Mouse (Mus musculus) stomach, embryonic 14.5 days (tissue): ENCODE data around the gene Col1a2. TPM values are rescaled to one million over a fixed set of nuclear protein-coding genes. Genes with fewer than 3 reads are reported as not detected.

ENCODE experiments used
- ATAC-seq: fragments of 200-750 bp; cut with Nextera tagmentation; 2 replicates; pipeline ENCODE4 v1.8.0; 2017; ENCODE audit warnings: low read depth, moderate TSS enrichment; ENCODE audit not compliant: insufficient number of reproducible peaks, insufficient read depth, low FRiP score
- H3K27ac ChIP-seq: fragments of 300-500 bp; sonication (generic); 2 replicates; pipeline ENCODE4 v1.5.1; 2014; ENCODE audit warnings: mild to moderate bottlenecking, low read length, moderate library complexity, mixed read lengths
- H3K27me3 ChIP-seq: fragments of 300-500 bp; sonication (generic); 2 replicates; pipeline ENCODE4 v1.6.1; 2014; ENCODE audit warnings: low read length, control low read depth, mixed read lengths; ENCODE audit not compliant: control insufficient read depth, insufficient read depth
- H3K36me3 ChIP-seq: fragments of 300-500 bp; sonication (generic); 2 replicates; pipeline ENCODE4 v1.6.1; 2014; ENCODE audit warnings: mild to moderate bottlenecking, control low read depth, low read length, moderate library complexity, mixed read lengths; ENCODE audit not compliant: control insufficient read depth, insufficient read depth
- H3K4me1 ChIP-seq: fragments of 300-500 bp; sonication (generic); 2 replicates; pipeline ENCODE4 v1.6.1; 2014; ENCODE audit warnings: low read length, control low read depth, mixed read lengths; ENCODE audit not compliant: control insufficient read depth, insufficient read depth
- H3K4me2 ChIP-seq: fragments of 300-500 bp; sonication (generic); replicated peaks from 2 replicates; pipeline ENCODE4 v1.6.1; 2014; ENCODE audit warnings: low read depth, low read length, control low read depth
- H3K4me3 ChIP-seq: fragments of 300-500 bp; sonication (generic); 2 replicates; pipeline ENCODE4 v1.5.1; 2014; ENCODE audit warnings: low read depth, low read length, control low read depth
- H3K9ac ChIP-seq: fragments of 300-500 bp; sonication (generic); replicated peaks from 2 replicates; pipeline ENCODE4 v1.6.1; 2014; ENCODE audit warnings: low read depth, mild to moderate bottlenecking, control low read depth, low read length, moderate library complexity, mixed read lengths
- H3K9me3 ChIP-seq: fragments of 300-500 bp; sonication (generic); 2 replicates; pipeline ENCODE4 v1.6.1; 2016; ENCODE audit warnings: low read depth, low read length, control low read depth; ENCODE audit not compliant: control insufficient read depth
- WGBS: fragments of 180-500 bp; shearing (Covaris S2); extraction: QIAGEN DNeasy Blood & Tissue Kit; methylation state at CpG from one replicate; pipeline ENCODE4 v1.1.7; 2014; 5-methylcytosine and 5-hydroxymethylcytosine counted together
- polyA plus RNA-seq: library from polyadenylated mRNA; unstranded; fragments of >200 nt; fragmentation: Nextera tagmentation; extraction: Ambion mirVana; gene quantifications from 2 replicates; pipeline ENCODE4 v1.2.1, GENCODE M21; 2014

Col1a2 gene
- polyA plus RNA-seq, 1 experiment from 2014 or later: 751 TPM

DNA sequence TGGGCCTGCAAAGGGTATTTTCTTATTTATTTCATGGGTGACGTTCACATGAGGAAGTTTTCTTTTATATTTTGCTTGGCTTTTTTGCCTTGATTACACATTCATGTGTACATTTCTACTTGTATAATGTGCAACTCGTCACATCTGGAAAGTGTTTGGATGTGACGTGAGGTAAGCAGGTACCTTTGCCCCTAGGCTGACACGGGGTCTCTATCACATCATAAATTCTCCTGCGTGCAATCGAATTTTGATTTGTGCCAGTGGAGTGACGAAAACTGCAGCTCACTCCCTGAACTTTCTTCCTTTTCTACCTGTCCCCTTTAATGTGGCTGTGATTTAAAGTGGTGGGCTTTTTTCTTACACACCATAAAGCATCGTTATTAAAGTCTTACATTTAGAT, 52.5 kb downstream of the Col1a2 start:
- 62% methylated on average over 8 of the region's 8 CpGs for WGBS
- no peak overlapping the region for H3K9ac ChIP-seq
- H3K4me1 ChIP-seq: peaks cover 20% of the 10 kb centered on the region

DNA sequence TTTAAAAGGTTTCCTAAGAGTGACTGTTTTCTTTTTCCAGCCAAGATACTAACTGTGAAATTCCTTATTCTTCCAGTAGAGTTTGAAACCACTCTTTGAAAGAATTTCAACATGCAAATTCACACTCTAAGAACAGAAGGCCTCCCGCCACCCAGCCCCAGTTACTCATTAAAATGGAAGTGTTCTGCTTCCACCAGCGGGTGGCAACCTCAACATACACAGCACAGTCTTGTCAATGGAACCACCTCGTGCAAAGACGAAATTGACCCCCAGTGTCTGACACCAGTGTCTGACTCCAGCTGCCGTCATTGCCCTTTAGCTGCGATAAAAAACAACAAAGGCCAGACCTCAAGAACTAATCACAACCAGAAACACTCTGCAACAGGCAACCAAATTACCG, 53.1 kb downstream of the Col1a2 start:
- no peaks in the 10 kb centered on the region for H3K36me3 ChIP-seq
- peaks cover 20% of the 10 kb centered on the region for H3K4me1 ChIP-seq
- no peak overlapping the region for H3K4me2 ChIP-seq
- H3K9ac ChIP-seq: no peak overlapping the region
- H3K9me3 ChIP-seq: no peaks in the 10 kb centered on the region
- no peaks in the 10 kb centered on the region for H3K27me3 ChIP-seq
- no peak overlapping the region for H3K27ac ChIP-seq
- H3K4me3 ChIP-seq: no peak overlapping the region
- ATAC-seq: peak; percentile 71; the same call in 1 of the 2 replicates
- WGBS: 18% methylated on average over 7 of the region's 7 CpGs

More for the DNA sequence above, 52.5 kb downstream of the Col1a2 start:
- ATAC-seq: no peak
- Histone ChIP-seq H3K9me3 (no peaks in the 10 kb centered on the region), H3K4me2 (no peak overlapping the region), H3K36me3 (no peaks in the 10 kb centered on the region), H3K27ac (no peak overlapping the region), H3K27me3 (no peaks in the 10 kb centered on the region), H3K4me3 (no peak overlapping the region)

DNA sequence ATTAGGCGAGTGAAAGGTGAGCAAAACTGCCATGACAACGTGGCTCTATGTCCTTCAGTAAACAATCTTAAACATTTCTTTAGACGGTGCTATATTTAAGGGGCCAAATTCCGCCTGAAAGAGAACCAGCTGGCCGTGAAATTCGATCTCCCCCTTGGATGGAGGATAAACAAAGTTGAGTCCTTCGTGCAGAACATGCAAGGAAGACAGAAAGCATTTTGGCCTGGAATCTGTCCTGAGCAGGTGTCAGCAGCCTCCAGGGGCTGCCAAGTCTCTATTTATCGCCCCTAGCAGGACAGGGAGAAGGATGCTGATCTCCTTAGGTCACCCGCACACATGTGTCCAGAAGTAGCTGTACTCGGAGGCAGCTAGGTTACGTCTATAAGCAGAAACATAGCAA, 56.5 kb downstream of the Col1a2 start:
- WGBS: 9% methylated on average over 11 of the region's 11 CpGs
- no peaks in the 10 kb centered on the region for H3K36me3 ChIP-seq
- peaks cover 17% of the 10 kb centered on the region; the same call in 1 of the 2 replicates for H3K4me1 ChIP-seq
- no peak overlapping the region for H3K9ac ChIP-seq
- H3K9me3 ChIP-seq: no peaks in the 10 kb centered on the region
- peak overlapping the region; percentile 8; the same call in 1 of the 2 replicates for H3K4me2 ChIP-seq
- peak; percentile 70; the same call in 1 of the 2 replicates for ATAC-seq
- H3K27me3 ChIP-seq: no peaks in the 10 kb centered on the region
- no peak overlapping the region for H3K4me3 ChIP-seq
- peak overlapping the region; percentile 68; the same call in 1 of the 2 replicates for H3K27ac ChIP-seq

GRCm38 (mm10) chr6:4561621-4562020, 57.0 kb downstream of the Col1a2 start:
- Histone ChIP-seq H3K36me3 (no peaks in the 10 kb centered on the region), H3K4me1 (peaks cover 17% of the 10 kb centered on the region; the same call in 1 of the 2 replicates), H3K27ac (peak overlapping the region; percentile 68; the same call in 1 of the 2 replicates), H3K4me3 (no peak overlapping the region), H3K9me3 (no peaks in the 10 kb centered on the region), H3K27me3 (no peaks in the 10 kb centered on the region), H3K4me2 (0 out of 2 replicates have a peak overlapping the region, but pooled peaks have one; percentile 8), H3K9ac (no peak overlapping the region)
- no peak for ATAC-seq

DNA sequence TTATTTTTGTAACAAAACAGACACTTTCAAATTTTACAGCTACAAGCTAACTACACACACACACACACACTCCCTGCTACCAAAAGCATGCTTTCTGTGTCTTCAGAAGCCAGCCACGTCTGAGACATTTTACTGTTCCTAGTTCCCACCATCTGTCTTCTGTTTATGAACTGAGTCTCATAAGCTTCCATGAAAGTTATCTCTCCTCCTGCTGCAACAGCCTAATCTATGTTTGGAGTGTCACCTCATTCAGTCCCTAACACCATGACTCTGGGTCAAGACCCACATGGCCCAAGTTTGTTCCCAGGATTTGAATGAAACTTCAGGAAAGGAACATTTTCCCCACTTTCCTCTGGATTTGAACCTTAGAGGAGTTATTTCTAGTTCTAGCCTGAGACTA, 57.8 kb downstream of the Col1a2 start:
- H3K4me1 ChIP-seq: peaks cover 17% of the 10 kb centered on the region; the same call in 1 of the 2 replicates
- no peaks in the 10 kb centered on the region for H3K9me3 ChIP-seq
- no peak overlapping the region for H3K4me2 ChIP-seq
- no peak overlapping the region for H3K4me3 ChIP-seq
- no peak overlapping the region for H3K9ac ChIP-seq
- whole genome bisulfite sequencing: 28% methylated on average over 1 of the region's 1 CpGs
- ATAC-seq: no peak
- H3K36me3 ChIP-seq: no peaks in the 10 kb centered on the region
- no peaks in the 10 kb centered on the region for H3K27me3 ChIP-seq
- no peak overlapping the region for H3K27ac ChIP-seq

- H3K27ac ChIP-seq: no peak overlapping the region
- no peaks in the 10 kb centered on the region for H3K27me3 ChIP-seq
- H3K36me3 ChIP-seq: no peaks in the 10 kb centered on the region
- H3K9me3 ChIP-seq: no peaks in the 10 kb centered on the region
- H3K4me2 ChIP-seq: no peak overlapping the region
- no peak overlapping the region for H3K4me3 ChIP-seq
- no peak for ATAC-seq
- WGBS: 59% methylated on average over 5 of the region's 5 CpGs
- H3K9ac ChIP-seq: no peak overlapping the region
- peaks cover 14% of the 10 kb centered on the region; the same call in 1 of the 2 replicates for H3K4me1 ChIP-seq
These were observed 58.9 kb downstream of the Col1a2 start for GRCm38 (mm10) chr6:4563477-4563876.

DNA sequence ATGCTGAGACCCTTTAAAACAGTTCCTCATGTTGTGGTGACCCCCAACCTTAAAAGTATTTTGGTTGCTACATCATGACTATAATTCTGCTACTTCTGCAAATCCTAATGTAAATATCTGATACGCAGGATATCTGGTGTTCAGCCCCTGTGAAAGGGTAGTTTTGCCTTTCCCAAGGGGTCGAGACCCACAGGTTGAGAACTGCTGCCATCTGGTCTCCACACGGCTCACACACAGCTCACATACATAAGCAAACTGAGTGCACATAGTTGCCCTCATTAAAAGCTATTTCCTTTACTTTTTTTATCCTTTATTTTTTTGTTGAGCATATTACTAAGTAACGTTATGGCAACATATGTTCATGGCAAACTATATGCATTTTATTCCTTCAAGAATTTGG, 65.8 kb downstream of the Col1a2 start:
- Histone ChIP-seq H3K4me2 (no peak overlapping the region), H3K9ac (no peak overlapping the region), H3K4me3 (no peak overlapping the region), H3K27ac (no peak overlapping the region), H3K9me3 (no peaks in the 10 kb centered on the region), H3K27me3 (no peaks in the 10 kb centered on the region), H3K4me1 (no peaks in the 10 kb centered on the region), H3K36me3 (no peaks in the 10 kb centered on the region)
- WGBS: 41% methylated on average over 4 of the region's 4 CpGs
- ATAC-seq: no peak

DNA sequence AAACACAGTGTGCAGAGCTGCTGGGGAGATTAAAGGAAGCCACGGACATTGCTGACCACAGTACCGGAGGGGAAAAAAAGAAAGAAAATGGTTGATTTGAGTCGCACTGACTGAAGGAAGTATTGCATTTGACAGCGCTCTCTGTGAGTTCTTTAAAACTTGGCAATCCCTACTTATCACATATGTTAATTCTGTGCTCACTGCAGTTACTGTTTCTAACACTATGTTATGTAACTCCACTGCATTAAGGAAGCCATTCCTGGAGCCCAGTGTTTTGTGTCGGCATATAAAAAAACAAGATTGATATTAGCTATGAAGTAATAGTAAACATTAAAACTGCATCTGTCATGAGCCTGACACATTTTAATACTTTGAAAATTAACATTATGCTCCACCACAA, 73.1 kb downstream of the Col1a2 start:
- WGBS: 59% methylated on average over 5 of the region's 5 CpGs

GRCm38 (mm10) chr6:4578343-4578742, 73.7 kb downstream of the Col1a2 start:
- no peaks in the 10 kb centered on the region for H3K27me3 ChIP-seq
- H3K9me3 ChIP-seq: no peaks in the 10 kb centered on the region
- WGBS: 78% methylated on average over 6 of the region's 6 CpGs
- H3K27ac ChIP-seq: no peak overlapping the region
- no peak overlapping the region for H3K9ac ChIP-seq
- no peaks in the 10 kb centered on the region for H3K36me3 ChIP-seq
- no peak overlapping the region for H3K4me3 ChIP-seq
- no peak for ATAC-seq
- no peak overlapping the region for H3K4me2 ChIP-seq
- no peaks in the 10 kb centered on the region for H3K4me1 ChIP-seq

More for the DNA sequence above, 73.1 kb downstream of the Col1a2 start:
- Histone ChIP-seq H3K4me2 (no peak overlapping the region), H3K9me3 (no peaks in the 10 kb centered on the region), H3K4me3 (no peak overlapping the region), H3K27ac (no peak overlapping the region), H3K36me3 (no peaks in the 10 kb centered on the region), H3K4me1 (no peaks in the 10 kb centered on the region), H3K27me3 (no peaks in the 10 kb centered on the region), H3K9ac (no peak overlapping the region)
- ATAC-seq: no peak
